Mouse (Mus musculus) cerebellum, adult 2 months (tissue): Measurements from ENCODE around the gene Prrx1.

Source experiments
- CTCF ChIP-seq: fragments of 200-500 bp; IDR thresholded peaks from 2 replicates; pipeline ENCODE4 v1.5.1; 2011; ENCODE audit warnings: low read depth, mild to moderate bottlenecking, control low read depth, low read length, moderate library complexity, borderline replicate concordance; ENCODE audit not compliant: insufficient read depth
- POLR2A ChIP-seq: fragments of 200-500 bp; IDR thresholded peaks from 2 replicates; pipeline ENCODE4 v1.6.1; 2011; ENCODE audit warnings: low read length, control low read depth, borderline replicate concordance; ENCODE audit not compliant: insufficient read depth

- no peak for TF ChIP-seq CTCF
- TF ChIP-seq POLR2A: no peak
Measured at GRCm38 (mm10) chr1:163281450-163282198, 31.9 kb downstream of the Prrx1 start.
